Mouse (Mus musculus) heart, embryonic 11.5 days (tissue): Measurements from ENCODE around the gene Tacc2. TPM values are rescaled to one million over a fixed set of nuclear protein-coding genes. Genes with fewer than 3 reads are reported as not detected.

Experiments
- ATAC-seq: fragments of 200-750 bp; cut with Nextera tagmentation; replicated peaks from 2 replicates; pipeline ENCODE4 v1.8.0; 2017; ENCODE audit warnings: moderate library complexity; ENCODE audit not compliant: insufficient number of reproducible peaks, low FRiP score, low TSS enrichment
- H3K27ac ChIP-seq: fragments of 300-500 bp; sonication (generic); 2 replicates; pipeline ENCODE4 v1.5.1; 2014; ENCODE audit warnings: mild to moderate bottlenecking, low read depth, low read length
- H3K27me3 ChIP-seq: fragments of 300-500 bp; sonication (generic); 2 replicates; pipeline ENCODE4 v1.6.1; 2014; ENCODE audit warnings: mild to moderate bottlenecking, low read length, mixed read lengths; ENCODE audit not compliant: control insufficient read depth, insufficient read depth
- H3K36me3 ChIP-seq: fragments of 300-500 bp; sonication (generic); 2 replicates; pipeline ENCODE4 v1.6.1; 2014; ENCODE audit warnings: mild to moderate bottlenecking, low read length, moderate library complexity, mixed read lengths; ENCODE audit not compliant: control insufficient read depth, insufficient read depth
- H3K4me1 ChIP-seq: fragments of 300-500 bp; sonication (generic); 2 replicates; pipeline ENCODE4 v1.6.1; 2014; ENCODE audit warnings: low read length; ENCODE audit not compliant: control insufficient read depth, insufficient read depth
- H3K4me2 ChIP-seq: fragments of 300-500 bp; sonication (generic); 2 replicates; pipeline ENCODE4 v1.6.1; 2014; ENCODE audit warnings: mild to moderate bottlenecking, moderate library complexity
- H3K4me3 ChIP-seq: fragments of 300-500 bp; sonication (generic); 2 replicates; pipeline ENCODE4 v1.5.1; 2014; ENCODE audit warnings: low read depth, low read length
- H3K9ac ChIP-seq: fragments of 300-500 bp; sonication (generic); 2 replicates; pipeline ENCODE4 v1.6.1; 2014; ENCODE audit warnings: mild to moderate bottlenecking, low read depth, low read length, moderate library complexity
- H3K9me3 ChIP-seq: fragments of 300-500 bp; sonication (generic); replicated peaks from 2 replicates; pipeline ENCODE4 v1.6.1; 2016; ENCODE audit warnings: low read length; ENCODE audit not compliant: control insufficient read depth
- WGBS: fragments of 180-500 bp; shearing (Covaris S2); extraction: QIAGEN DNeasy Blood & Tissue Kit; methylation state at CpG from one replicate; pipeline ENCODE4 v1.1.7; 2014; ENCODE audit not compliant: insufficient replicate concordance; 5-methylcytosine and 5-hydroxymethylcytosine counted together
- polyA plus RNA-seq: library from polyadenylated mRNA; unstranded; fragments of >200 nt; fragmentation: Nextera tagmentation; extraction: Ambion mirVana; gene quantifications from 2 replicates; pipeline ENCODE4 v1.2.1, GENCODE M21; 2014

The Tacc2 gene
- polyA plus RNA-seq, 1 experiment from 2014 or later, result 42.2 TPM

- Histone ChIP-seq H3K27me3 (no peaks in the 10 kb centered on the region), H3K9ac (no peak overlapping the region), H3K4me2 (no peak overlapping the region), H3K36me3 (no peaks in the 10 kb centered on the region), H3K4me1 (peaks cover 24% of the 10 kb centered on the region), H3K27ac (no peak overlapping the region), H3K9me3 (no peaks in the 10 kb centered on the region), H3K4me3 (no peak overlapping the region)
- ATAC-seq, result no peak
- 91% methylated on average over 3 of the region's 3 CpGs for WGBS
Observed at GRCm38 (mm10) chr7:130630956-130631355, 53.7 kb downstream of the Tacc2 start.

DNA sequence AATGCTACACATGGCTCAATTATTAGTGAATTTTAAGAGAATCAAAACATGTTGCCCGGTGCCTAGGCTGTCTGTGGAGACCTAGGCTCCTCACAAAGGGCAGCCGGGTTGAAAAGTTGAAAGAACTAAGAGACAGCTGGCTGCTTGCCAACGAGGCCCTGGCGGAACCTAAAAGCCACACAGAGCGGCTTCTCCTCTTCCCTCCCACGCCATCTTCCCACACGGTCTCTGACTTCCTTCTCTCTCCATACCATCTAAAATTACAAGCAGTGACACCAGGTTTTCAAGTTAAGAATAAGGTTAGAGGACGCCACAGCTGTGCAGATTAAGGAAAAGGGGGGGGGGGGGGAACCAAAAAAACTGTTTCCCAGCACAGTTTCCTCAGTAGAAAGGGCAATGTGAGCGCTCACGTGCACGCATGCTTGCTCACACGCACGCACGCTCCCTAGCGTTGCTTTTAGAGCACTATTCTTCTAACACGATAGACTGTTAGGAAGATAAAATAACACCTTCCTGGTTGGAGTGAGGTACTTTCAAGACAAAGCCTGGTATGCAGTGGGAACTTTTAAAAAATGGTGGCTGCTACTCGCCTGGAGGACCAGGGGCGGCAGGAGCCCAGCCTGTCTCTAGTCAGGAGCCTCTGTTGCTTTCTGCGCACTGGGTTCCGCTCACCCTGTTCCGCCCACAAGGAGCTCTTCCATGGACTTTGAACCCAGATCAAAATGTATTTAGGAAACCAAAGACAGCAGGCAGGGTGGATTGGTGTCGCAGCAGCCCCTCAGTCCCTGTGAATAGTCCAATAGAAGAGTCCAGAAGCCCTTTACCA lies 54.5 kb downstream of the Tacc2 start:
- Histone ChIP-seq H3K4me2 (no peak overlapping the region), H3K4me1 (peaks cover 24% of the 10 kb centered on the region), H3K4me3 (no peak overlapping the region), H3K36me3 (no peaks in the 10 kb centered on the region), H3K27me3 (no peaks in the 10 kb centered on the region), H3K9ac (no peak overlapping the region), H3K27ac (peak overlapping the region; percentile 22; the same call in 1 of the 2 replicates), H3K9me3 (no peaks in the 10 kb centered on the region)
- ATAC-seq, result 0 out of 2 replicates have a peak, but pooled peaks have one; percentile 23
- WGBS, result 58% methylated on average over 22 of the region's 22 CpGs

GRCm38 (mm10) chr7:130632379-130632732 lies 55.1 kb downstream of the Tacc2 start:
- H3K27me3 ChIP-seq, result no peaks in the 10 kb centered on the region
- no peaks in the 10 kb centered on the region for H3K9me3 ChIP-seq
- no peak for ATAC-seq
- H3K27ac ChIP-seq, result no peak overlapping the region
- H3K9ac ChIP-seq, result no peak overlapping the region
- peaks cover 24% of the 10 kb centered on the region for H3K4me1 ChIP-seq
- WGBS, result 82% methylated on average over 5 of the region's 5 CpGs
- H3K36me3 ChIP-seq, result no peaks in the 10 kb centered on the region
- H3K4me3 ChIP-seq, result no peak overlapping the region
- no peak overlapping the region for H3K4me2 ChIP-seq

DNA sequence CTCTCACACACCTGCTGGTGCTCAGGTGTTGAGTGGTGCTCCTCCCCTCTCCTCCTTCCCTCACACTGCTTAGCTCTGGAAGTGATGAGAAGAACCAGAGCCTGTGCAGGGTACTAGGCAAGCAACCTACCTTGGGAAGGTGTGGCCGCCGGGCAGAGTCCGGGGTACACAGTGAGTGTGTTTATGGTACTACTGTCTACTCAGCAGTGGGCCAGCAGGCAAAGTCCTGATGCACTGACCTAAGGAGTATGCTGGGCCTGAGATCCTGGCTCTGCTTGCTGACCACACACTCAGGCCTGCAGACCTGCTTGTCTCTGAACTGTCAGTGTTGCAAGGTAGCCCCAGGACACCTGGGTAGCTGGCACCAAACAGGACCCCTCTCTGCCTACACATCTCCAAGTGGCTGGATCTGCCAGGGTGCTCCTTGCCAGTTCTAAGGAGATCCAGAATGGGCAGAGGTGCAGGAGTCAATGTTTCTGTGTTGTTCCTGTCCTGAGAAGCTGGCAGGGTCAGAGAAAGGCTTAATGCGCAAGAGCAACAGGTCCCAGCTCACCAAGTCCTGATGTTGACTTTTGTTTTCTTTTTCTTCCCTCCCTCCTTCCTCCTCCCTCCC lies 57.1 kb downstream of the Tacc2 start:
- Histone ChIP-seq H3K4me2 (no peak overlapping the region), H3K4me1 (peaks cover 15% of the 10 kb centered on the region), H3K27ac (no peak overlapping the region), H3K27me3 (no peaks in the 10 kb centered on the region), H3K36me3 (no peaks in the 10 kb centered on the region), H3K9ac (no peak overlapping the region), H3K4me3 (no peak overlapping the region), H3K9me3 (no peaks in the 10 kb centered on the region)
- 83% methylated on average over 4 of the region's 4 CpGs for WGBS
- ATAC-seq, result no peak

GRCm38 (mm10) chr7:130635212-130635611 lies 58.0 kb downstream of the Tacc2 start:
- H3K9ac ChIP-seq, result no peak overlapping the region
- WGBS, result 37% methylated on average over 7 of the region's 7 CpGs
- no peak overlapping the region for H3K4me3 ChIP-seq
- no peaks in the 10 kb centered on the region for H3K9me3 ChIP-seq
- H3K4me2 ChIP-seq, result no peak overlapping the region
- peaks cover 14% of the 10 kb centered on the region for H3K4me1 ChIP-seq
- no peaks in the 10 kb centered on the region for H3K36me3 ChIP-seq
- H3K27ac ChIP-seq, result no peak overlapping the region
- H3K27me3 ChIP-seq, result no peaks in the 10 kb centered on the region
- no peak for ATAC-seq

- WGBS, result 79% methylated on average over 3 of the region's 3 CpGs
- H3K27ac ChIP-seq, result no peak overlapping the region
- no peak overlapping the region for H3K4me3 ChIP-seq
- no peaks in the 10 kb centered on the region for H3K9me3 ChIP-seq
- no peak overlapping the region for H3K4me2 ChIP-seq
- no peaks in the 10 kb centered on the region for H3K27me3 ChIP-seq
- peaks cover 11% of the 10 kb centered on the region for H3K4me1 ChIP-seq
- ATAC-seq, result no peak
- no peak overlapping the region for H3K9ac ChIP-seq
- no peaks in the 10 kb centered on the region for H3K36me3 ChIP-seq
Observed at GRCm38 (mm10) chr7:130636274-130636673, 59.0 kb downstream of the Tacc2 start.

- H3K27me3 ChIP-seq, result no peaks in the 10 kb centered on the region
- no peaks in the 10 kb centered on the region for H3K36me3 ChIP-seq
- H3K4me1 ChIP-seq, result peaks cover 4% of the 10 kb centered on the region
- H3K9me3 ChIP-seq, result no peaks in the 10 kb centered on the region
- no peak overlapping the region for H3K27ac ChIP-seq
- 74% methylated on average over 4 of the region's 4 CpGs for WGBS
- no peak overlapping the region for H3K4me3 ChIP-seq
- ATAC-seq, result no peak
- no peak overlapping the region for H3K4me2 ChIP-seq
- H3K9ac ChIP-seq, result no peak overlapping the region
Observed at GRCm38 (mm10) chr7:130636902-130637301, 59.7 kb downstream of the Tacc2 start.

GRCm38 (mm10) chr7:130637811-130638210 lies 60.6 kb downstream of the Tacc2 start:
- Histone ChIP-seq H3K27me3 (no peaks in the 10 kb centered on the region), H3K9ac (no peak overlapping the region), H3K4me1 (peaks cover 3% of the 10 kb centered on the region; the same call in 1 of the 2 replicates), H3K9me3 (no peaks in the 10 kb centered on the region), H3K27ac (no peak overlapping the region; the same call in 1 of the 2 replicates), H3K36me3 (no peaks in the 10 kb centered on the region), H3K4me2 (no peak overlapping the region), H3K4me3 (no peak overlapping the region)
- no peak for ATAC-seq
- WGBS, result 27% methylated on average over 6 of the region's 6 CpGs
